In genomic region chr12:100268011-100268410, GRCm38 (mm10) we compare ENCODE assay signal across 7 mouse cellular contexts.
DNase-seq lines count a peak whose midpoint lies in the region; TF ChIP-seq lines count a peak whose summit lies in the region.

No protein-coding gene starts in this region.

- TF ChIP-seq RAD21 in MEL (IDR thresholded peaks at IDR 0.05; ENCODE audit: low read depth, low read length): no peak

- TF ChIP-seq POLR2A in MEL (IDR thresholded peaks at IDR 0.05; ENCODE audit: control insufficient read depth in 1 of 2, insufficient read depth in 1 of 2, low read depth in 1 of 2, low read length in 2 of 2, poor library complexity in 1 of 2): no peak

- H3K27me3 ChIP-seq in MEL (ENCODE audit: control insufficient read depth in 1 of 2, insufficient read depth in 2 of 2, low read length in 2 of 2): peaks cover 0 to 2% of the 10 kb centered on the region in 2 experiments; a peak in 1 of 4 replicates

- H3K4me3 ChIP-seq in left cerebral cortex, adult 2 months: no peak overlapping the region
- no peak overlapping the region for H3K4me3 ChIP-seq in MEL (ENCODE audit: control insufficient read depth in 1 of 2, insufficient read depth in 1 of 2, low read depth in 2 of 2, low read length in 2 of 2)

- no peak for DNase-seq in left cerebral cortex, adult 2 months (ENCODE audit: extremely low spot score in 1 of 2, low spot score in 2 of 2)
- DNase-seq in left cerebral cortex, postnatal 14 days (ENCODE audit: low spot score in 2 of 2): no peak
- peak; percentile 89 for DNase-seq in MEL (ENCODE audit: low read depth, low spot score)
- peak; percentile 82 for DNase-seq in adrenal gland, postnatal 14 days
- DNase-seq in induced T-regulatory cell, adult 2 months (ENCODE audit: low read depth): peak; percentile 66
- peak; percentile 48 for DNase-seq in naive thymus-derived CD4-positive, alpha-beta T cell, adult 2 months (ENCODE audit: low read depth)
- no peak for DNase-seq in right cerebral cortex, postnatal 36 days (ENCODE audit: low spot score in 2 of 2)

- intact Hi-C loops in left cerebral cortex, adult 2 months (cut with DNase I): loop anchor here (5.0 kb wide), 1 partner anchor 69 kb away; no protein-coding TSS in a partner anchor
- intact Hi-C loops in left cerebral cortex, postnatal 14 days (cut with DNase I): loop anchor here (5.0 to 10.0 kb wide), 3 partner anchors 46 to 84 kb away; no protein-coding TSS in a partner anchor

- no peaks in the 10 kb centered on the region for H3K79me2 ChIP-seq in MEL (ENCODE audit: control insufficient read depth, insufficient read depth, low read length, poor library complexity)

- no peak overlapping the region for H3K9ac ChIP-seq in MEL (ENCODE audit: control insufficient read depth, low read depth, low read length, poor library complexity, severe bottlenecking)

- no peak for TF ChIP-seq CTCF in left cerebral cortex, adult 2 months (IDR thresholded peaks at IDR 0.05)
- no peak for TF ChIP-seq CTCF in MEL (IDR thresholded peaks at IDR 0.05 in 2 of 3, conservative IDR thresholded peaks at IDR 0.05 in 1 of 3; ENCODE audit: control insufficient read depth in 1 of 3, insufficient read depth in 1 of 3, low read depth in 2 of 3, low read length in 3 of 3, poor library complexity in 1 of 3, severe bottlenecking in 1 of 3)

- H3K36me3 ChIP-seq in MEL (ENCODE audit: control insufficient read depth in 1 of 2, insufficient read depth in 2 of 2, low read length in 2 of 2): no peaks in the 10 kb centered on the region

- TF ChIP-seq EP300 in MEL (IDR thresholded peaks at IDR 0.05; ENCODE audit: low read depth in 1 of 2, low read length in 2 of 2): no peak

- no peaks in the 10 kb centered on the region for H3K9me3 ChIP-seq in MEL (replicated peaks; ENCODE audit: insufficient read depth, low read length)

- no peaks in the 10 kb centered on the region for H3K4me1 ChIP-seq in MEL (ENCODE audit: control insufficient read depth in 1 of 2, insufficient read depth in 2 of 2, low read length in 2 of 2)

- H3K27ac ChIP-seq in left cerebral cortex, adult 2 months: peak overlapping the region; percentile 93
- H3K27ac ChIP-seq in MEL (ENCODE audit: control insufficient read depth, low read depth, low read length): no peak overlapping the region

TF ChIP-seq in MEL, 35 proteins besides CTCF, POLR2A, EP300 and RAD21:
- no peak for TF ChIP-seq TAL1 (IDR thresholded peaks at IDR 0.05; ENCODE audit: low read length)
- TF ChIP-seq RCOR1 (IDR thresholded peaks at IDR 0.05; ENCODE audit: low read depth, low read length): peak; percentile 45; the same call in 1 of the 2 replicates
- TF ChIP-seq ZC3H11A (IDR thresholded peaks at IDR 0.05; ENCODE audit: low read depth, low read length): no peak
- no peak for TF ChIP-seq NRF1 (IDR thresholded peaks at IDR 0.05; ENCODE audit: insufficient read depth, low read depth, low read length, poor library complexity, severe bottlenecking)
- no peak for TF ChIP-seq ZNF384 (IDR thresholded peaks at IDR 0.05; ENCODE audit: low read depth, low read length)
- TF ChIP-seq MXI1 (IDR thresholded peaks at IDR 0.05; ENCODE audit: low read depth, low read length): peak; percentile 79
- no peak for TF ChIP-seq TCF12 (IDR thresholded peaks at IDR 0.05; ENCODE audit: low read depth, low read length)
- no peak for TF ChIP-seq TBP (IDR thresholded peaks at IDR 0.05; ENCODE audit: low read depth, low read length)
- TF ChIP-seq ELF1 (IDR thresholded peaks at IDR 0.05; ENCODE audit: low read depth, low read length): no peak
- TF ChIP-seq JUND (IDR thresholded peaks at IDR 0.05; ENCODE audit: low read depth, low read length): no peak
- TF ChIP-seq MAZ (IDR thresholded peaks at IDR 0.05; ENCODE audit: low read depth, low read length): no peak
- no peak for TF ChIP-seq CHD1 (IDR thresholded peaks at IDR 0.05; ENCODE audit: low read depth, low read length)
- no peak for TF ChIP-seq KAT2A (conservative IDR thresholded peaks at IDR 0.05; ENCODE audit: low read depth, low read length)
- no peak for TF ChIP-seq USF2 (IDR thresholded peaks at IDR 0.05; ENCODE audit: borderline replicate concordance in 1 of 2, insufficient read depth in 1 of 2, low read depth in 1 of 2, low read length in 2 of 2)
- TF ChIP-seq UBTF (IDR thresholded peaks at IDR 0.05; ENCODE audit: borderline replicate concordance, insufficient read depth, low read depth, low read length): no peak
- TF ChIP-seq SIN3A (IDR thresholded peaks at IDR 0.05; ENCODE audit: low read length): peak; percentile 96
- TF ChIP-seq ETS1 (IDR thresholded peaks at IDR 0.05; ENCODE audit: low read depth, low read length): no peak
- no peak for TF ChIP-seq GATA1 (IDR thresholded peaks at IDR 0.05; ENCODE audit: low read depth, low read length)
- no peak for TF ChIP-seq POLR2AphosphoS5 (IDR thresholded peaks at IDR 0.05; ENCODE audit: borderline replicate concordance, low read depth, low read length)
- TF ChIP-seq ZKSCAN1 (IDR thresholded peaks at IDR 0.05; ENCODE audit: low read depth, low read length): no peak

Comparison
In these comparisons a context has a peak if more than half of its experiments do, and no peak if none do; other contexts are left out.
1. DNase-seq: peak in MEL (single experiment), adrenal gland, postnatal 14 days (single experiment), induced T-regulatory cell, adult 2 months (single experiment) and naive thymus-derived CD4-positive, alpha-beta T cell, adult 2 months (single experiment); none in left cerebral cortex, adult 2 months (0 of 2), left cerebral cortex, postnatal 14 days (0 of 2) and right cerebral cortex, postnatal 36 days (0 of 2).